In genomic region chr11:94327693-94328643, GRCm38 (mm10) we compare ENCODE assay signal across 8 mouse cellular contexts. TPM values are rescaled to one million over a fixed set of nuclear protein-coding genes. Genes with fewer than 3 reads are reported as not detected.
DNase-seq lines count a peak whose midpoint lies in the region; ATAC-seq and TF ChIP-seq lines count a peak whose summit lies in the region.

Gene Ankrd40 (plus strand): TSS chr11:94328001.

- no peaks in the 10 kb centered on the region for H3K9me3 ChIP-seq in embryonic facial prominence, embryonic 15.5 days (replicated peaks)
- H3K9me3 ChIP-seq in kidney, embryonic 14.5 days (ENCODE audit: control insufficient read depth, low read length) = no peaks in the 10 kb centered on the region
- H3K9me3 ChIP-seq in limb, embryonic 15.5 days = no peaks in the 10 kb centered on the region

- H3K4me2 ChIP-seq in embryonic facial prominence, embryonic 15.5 days (replicated peaks) = peak within 1 kb of the TSS; percentile 73
- peak within 1 kb of the TSS; percentile 61 for H3K4me2 ChIP-seq in kidney, embryonic 14.5 days (replicated peaks; ENCODE audit: low read depth, low read length)
- peak within 1 kb of the TSS; percentile 61 for H3K4me2 ChIP-seq in limb, embryonic 15.5 days

- peak within 1 kb of the TSS; percentile 67 for H3K27ac ChIP-seq in bone marrow, adult 2 months (ENCODE audit: control insufficient read depth, insufficient read depth, low read depth, low read length, poor library complexity)
- peak within 1 kb of the TSS; percentile 98 for H3K27ac ChIP-seq in embryonic facial prominence, embryonic 15.5 days (replicated peaks)
- peak within 1 kb of the TSS; percentile 96 for H3K27ac ChIP-seq in kidney, embryonic 14.5 days (ENCODE audit: low read depth, low read length)
- H3K27ac ChIP-seq in limb, embryonic 15.5 days = peak within 1 kb of the TSS; percentile 98

- WGBS in bone marrow, adult 2 months = under 1% methylated on average over 76 of the region's 78 CpGs
- WGBS in embryonic facial prominence, embryonic 15.5 days = 1% methylated on average over 70 of the region's 78 CpGs
- under 1% methylated on average over 69 of the region's 78 CpGs for WGBS in kidney, embryonic 14.5 days
- WGBS in limb, embryonic 15.5 days = under 1% methylated on average over 58 of the region's 78 CpGs

- H3K9ac ChIP-seq in embryonic facial prominence, embryonic 15.5 days = peak within 1 kb of the TSS; percentile 90
- H3K9ac ChIP-seq in kidney, embryonic 14.5 days (ENCODE audit: low read depth, low read length) = peak within 1 kb of the TSS; percentile 92
- peak within 1 kb of the TSS; percentile 93 for H3K9ac ChIP-seq in limb, embryonic 15.5 days

- ATAC-seq in embryonic facial prominence, embryonic 15.5 days (ENCODE audit: insufficient number of reproducible peaks, low FRiP score, low TSS enrichment, low read depth) = peak; percentile 90
- ATAC-seq in kidney, embryonic 14.5 days (ENCODE audit: low FRiP score, low TSS enrichment) = peak; percentile 91
- peak; percentile 87 for ATAC-seq in limb, embryonic 15.5 days (ENCODE audit: insufficient number of reproducible peaks, low FRiP score, low TSS enrichment, low read depth)

- peak; percentile 38; the same call in 1 of the 2 replicates for TF ChIP-seq POLR2A in bone marrow, adult 2 months (IDR thresholded peaks at IDR 0.05; ENCODE audit: borderline replicate concordance, control insufficient read depth, low read depth, low read length)

- TF ChIP-seq CTCF in bone marrow, adult 2 months (IDR thresholded peaks at IDR 0.05; ENCODE audit: control insufficient read depth, insufficient read depth, low read length) = no peak

- H3K27me3 ChIP-seq in embryonic facial prominence, embryonic 15.5 days = no peaks in the 10 kb centered on the region
- H3K27me3 ChIP-seq in kidney, embryonic 14.5 days (ENCODE audit: control insufficient read depth, insufficient read depth, low read length) = no peaks in the 10 kb centered on the region
- no peaks in the 10 kb centered on the region for H3K27me3 ChIP-seq in limb, embryonic 15.5 days

- H3K4me3 ChIP-seq in bone marrow, adult 2 months (replicated peaks; ENCODE audit: control insufficient read depth, low read depth, low read length) = peak within 1 kb of the TSS; percentile 77
- peak within 1 kb of the TSS; percentile 71 for H3K4me3 ChIP-seq in embryonic facial prominence, embryonic 15.5 days (replicated peaks)
- peak within 1 kb of the TSS; percentile 77 for H3K4me3 ChIP-seq in kidney, embryonic 14.5 days (ENCODE audit: low read length)
- H3K4me3 ChIP-seq in limb, embryonic 15.5 days = peak within 1 kb of the TSS; percentile 77

- peak; percentile 88 for DNase-seq in 416B (ENCODE audit: low read depth)
- DNase-seq in heart, adult 9 months (ENCODE audit: low spot score in 2 of 2) = peak; percentile 96 to 97
- peak; percentile 81 to 87 for DNase-seq in monocyte, adult 2 months (ENCODE audit: low read depth in 1 of 2, low spot score in 2 of 2)
- peak; percentile 81 to 83 for DNase-seq in spleen, postnatal 36 days (ENCODE audit: low spot score in 2 of 2)

- H3K36me3 ChIP-seq in embryonic facial prominence, embryonic 15.5 days = no peaks in the 10 kb centered on the region
- no peaks in the 10 kb centered on the region for H3K36me3 ChIP-seq in kidney, embryonic 14.5 days (ENCODE audit: control insufficient read depth, insufficient read depth, low read length)
- H3K36me3 ChIP-seq in limb, embryonic 15.5 days = no peaks in the 10 kb centered on the region

- no peaks in the 10 kb centered on the region; the same call in 1 of the 2 replicates for H3K4me1 ChIP-seq in bone marrow, adult 2 months (ENCODE audit: control insufficient read depth, insufficient read depth, low read length)
- H3K4me1 ChIP-seq in embryonic facial prominence, embryonic 15.5 days = peaks cover 26% of the 10 kb centered on the region
- H3K4me1 ChIP-seq in kidney, embryonic 14.5 days (ENCODE audit: control insufficient read depth, insufficient read depth, low read length) = peaks cover 9% of the 10 kb centered on the region
- peaks cover 20% of the 10 kb centered on the region for H3K4me1 ChIP-seq in limb, embryonic 15.5 days

RNA-seq across cellular contexts. Expression of gene Ankrd40, which starts in this region (rescaled TPM):
- 12.9 and 18.6 TPM in 2 replicates for polyA plus RNA-seq in bone marrow, adult 2 months (2011; ENCODE audit: insufficient read depth, insufficient read length, low replicate concordance, missing spikeins)
- polyA plus RNA-seq in embryonic facial prominence, embryonic 15.5 days (2015; fragmentation: Nextera tagmentation; extraction: Ambion mirVana) = 22.9 and 24.5 TPM in 2 replicates
- 16.0 and 20.6 TPM in 2 replicates for polyA plus RNA-seq in kidney, embryonic 14.5 days (2014; fragmentation: Nextera tagmentation; extraction: Ambion mirVana)
- 19.9 and 21.7 TPM in 2 replicates for polyA plus RNA-seq in limb, embryonic 15.5 days (2015; fragmentation: Nextera tagmentation; extraction: Ambion mirVana)

Comparison
In these comparisons a context has a peak if more than half of its experiments do, and no peak if none do; other contexts are left out.
1. Peak in every context shown above with its lines: DNase-seq, ATAC-seq, H3K4me3 ChIP-seq and H3K27ac ChIP-seq.